Mouse (Mus musculus) kidney, adult 2 months (tissue): ENCODE results near the gene Fat2.

Experiments used
- CTCF ChIP-seq: fragments of 200-500 bp; conservative IDR thresholded peaks from 2 replicates; pipeline ENCODE4 v1.5.1; 2011; ENCODE audit warnings: low read depth, mild to moderate bottlenecking, control low read depth, low read length, moderate library complexity, mixed read lengths; ENCODE audit not compliant: insufficient read depth, insufficient read length
- POLR2A ChIP-seq: fragments of 200-500 bp; IDR thresholded peaks from one replicate; pipeline ENCODE4 v1.6.1; 2011; ENCODE audit warnings: low read depth, low read length, control low read depth

DNA sequence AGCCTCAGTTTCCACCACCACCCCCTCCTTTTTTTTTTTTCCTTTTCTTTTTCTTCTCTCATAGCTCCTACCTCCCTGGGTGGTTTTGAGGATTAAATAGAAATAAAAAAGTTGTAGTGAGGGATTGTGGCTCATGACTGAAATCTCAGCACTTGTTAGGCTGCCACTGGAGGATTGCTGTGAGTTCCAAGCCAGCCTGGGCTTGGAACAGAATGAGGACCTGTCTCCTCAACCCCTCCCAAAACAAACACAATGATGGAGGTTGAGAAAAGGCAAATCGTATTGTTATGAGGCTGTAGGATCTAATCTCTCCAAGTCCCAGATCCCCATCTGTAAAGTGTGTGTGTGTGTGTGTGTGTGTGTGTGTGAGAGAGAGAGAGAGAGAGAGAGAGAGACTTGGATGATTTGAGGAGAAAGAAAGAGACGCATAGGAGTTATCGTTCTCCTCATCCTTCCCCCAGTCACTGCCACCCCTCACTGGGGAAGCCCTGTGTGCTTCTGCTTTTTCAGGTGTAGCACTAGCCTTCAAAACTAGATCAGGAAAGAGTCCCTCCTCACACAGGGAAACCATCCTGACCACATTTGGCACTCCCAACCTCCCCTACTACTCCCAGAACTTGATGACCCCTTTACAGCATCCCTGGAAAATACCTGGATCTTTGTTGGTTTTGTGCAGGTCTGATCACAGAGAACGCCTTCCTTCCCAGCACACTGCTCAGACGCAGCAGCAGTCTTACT is 837 bp upstream of the Fat2 start:
- TF ChIP-seq CTCF (no peak), POLR2A (no peak)
